Mouse (Mus musculus) hindbrain, embryonic 11.5 days (tissue): ENCODE results near the gene C2cd5. TPM values are rescaled to one million over a fixed set of nuclear protein-coding genes. Genes with fewer than 3 reads are reported as not detected.

Source experiments
- ATAC-seq: fragments of 200-750 bp; cut with Nextera tagmentation; 2 replicates; pipeline ENCODE4 v1.8.0; 2017; ENCODE audit warnings: mild to moderate bottlenecking, moderate TSS enrichment, moderate library complexity; ENCODE audit not compliant: low FRiP score
- DNase-seq: peaks from one replicate; pipeline ENCODE4 v3.0.0-alpha.2; 2015; ENCODE audit warnings: low spot score
- H3K27ac ChIP-seq: fragments of 300-500 bp; sonication (generic); 2 replicates; pipeline ENCODE4 v1.5.1; 2014; ENCODE audit warnings: mild to moderate bottlenecking, low read depth, low read length
- H3K27me3 ChIP-seq: fragments of 300-500 bp; sonication (generic); 2 replicates; pipeline ENCODE4 v1.6.1; 2014; ENCODE audit warnings: mild to moderate bottlenecking, low read length, moderate library complexity, mixed read lengths; ENCODE audit not compliant: control insufficient read depth, insufficient read depth
- H3K36me3 ChIP-seq: fragments of 300-500 bp; sonication (generic); 2 replicates; pipeline ENCODE4 v1.6.1; 2014; ENCODE audit warnings: mild to moderate bottlenecking, low read length, moderate library complexity, mixed read lengths; ENCODE audit not compliant: control insufficient read depth, insufficient read depth
- H3K4me1 ChIP-seq: fragments of 300-500 bp; sonication (generic); replicated peaks from 2 replicates; pipeline ENCODE4 v1.6.1; 2014; ENCODE audit warnings: low read length, mixed read lengths; ENCODE audit not compliant: control insufficient read depth, insufficient read depth
- H3K4me2 ChIP-seq: fragments of 300-500 bp; sonication (generic); replicated peaks from 2 replicates; pipeline ENCODE4 v1.6.1; 2014; ENCODE audit warnings: mild to moderate bottlenecking, low read depth, low read length
- H3K4me3 ChIP-seq: fragments of 300-500 bp; sonication (generic); 2 replicates; pipeline ENCODE4 v1.5.1; 2014; ENCODE audit warnings: low read depth, low read length
- H3K9ac ChIP-seq: fragments of 300-500 bp; sonication (generic); 2 replicates; pipeline ENCODE4 v1.6.1; 2014; ENCODE audit warnings: low read depth, low read length
- H3K9me3 ChIP-seq: fragments of 300-500 bp; sonication (generic); 2 replicates; pipeline ENCODE4 v1.6.1; 2016; ENCODE audit warnings: low read length; ENCODE audit not compliant: control insufficient read depth
- WGBS: fragments of 180-500 bp; shearing (Covaris S2); extraction: QIAGEN DNeasy Blood & Tissue Kit; methylation state at CpG from one replicate; pipeline ENCODE4 v1.1.7; 2014; 5-methylcytosine and 5-hydroxymethylcytosine counted together
- polyA plus RNA-seq: library from polyadenylated mRNA; unstranded; fragments of >200 nt; fragmentation: Nextera tagmentation; extraction: Ambion mirVana; gene quantifications from 2 replicates; pipeline ENCODE4 v1.2.1, GENCODE M21; 2014

C2cd5 gene
- polyA plus RNA-seq, 1 experiment from 2014 or later: 35.5 TPM

- H3K4me3 ChIP-seq: no peak overlapping the region
- ATAC-seq (no peak), DNase-seq (no peak)
- 83% methylated on average over 7 of the region's 7 CpGs for WGBS
- no peaks in the 10 kb centered on the region for H3K9me3 ChIP-seq
- H3K4me1 ChIP-seq: no peaks in the 10 kb centered on the region
- no peaks in the 10 kb centered on the region for H3K27me3 ChIP-seq
- H3K4me2 ChIP-seq: no peak overlapping the region
- H3K27ac ChIP-seq: no peak overlapping the region
- H3K36me3 ChIP-seq: no peaks in the 10 kb centered on the region
- no peak overlapping the region for H3K9ac ChIP-seq
Observed at GRCm38 (mm10) chr6:143110371-143110770, 10.4 kb upstream of the C2cd5 start.

GRCm38 (mm10) chr6:143109622-143110218 lies 9.8 kb upstream of the C2cd5 start:
- Histone ChIP-seq H3K27me3 (no peaks in the 10 kb centered on the region), H3K9ac (no peak overlapping the region), H3K4me3 (no peak overlapping the region), H3K9me3 (no peaks in the 10 kb centered on the region), H3K4me2 (no peak overlapping the region), H3K27ac (no peak overlapping the region), H3K36me3 (no peaks in the 10 kb centered on the region), H3K4me1 (no peaks in the 10 kb centered on the region)
- DNase-seq (no peak), ATAC-seq (no peak)
- WGBS: 74% methylated on average over 16 of the region's 16 CpGs

GRCm38 (mm10) chr6:143108031-143108430 lies 8.1 kb upstream of the C2cd5 start:
- Histone ChIP-seq H3K27me3 (no peaks in the 10 kb centered on the region), H3K9me3 (no peaks in the 10 kb centered on the region), H3K9ac (no peak overlapping the region), H3K36me3 (no peaks in the 10 kb centered on the region), H3K27ac (no peak overlapping the region), H3K4me2 (no peak overlapping the region), H3K4me3 (no peak overlapping the region), H3K4me1 (no peaks in the 10 kb centered on the region)
- no peak for DNase-seq
- WGBS: 79% methylated on average over 13 of the region's 13 CpGs
- ATAC-seq: no peak

GRCm38 (mm10) chr6:143107611-143108010 lies 7.7 kb upstream of the C2cd5 start:
- no peak overlapping the region for H3K4me3 ChIP-seq
- H3K36me3 ChIP-seq: no peaks in the 10 kb centered on the region
- no peaks in the 10 kb centered on the region for H3K9me3 ChIP-seq
- 96% methylated on average over 4 of the region's 4 CpGs for WGBS
- no peaks in the 10 kb centered on the region for H3K27me3 ChIP-seq
- H3K4me2 ChIP-seq: no peak overlapping the region
- no peak for DNase-seq
- H3K4me1 ChIP-seq: no peaks in the 10 kb centered on the region
- H3K27ac ChIP-seq: no peak overlapping the region
- no peak overlapping the region for H3K9ac ChIP-seq
- no peak for ATAC-seq

GRCm38 (mm10) chr6:143105766-143106165 lies 5.8 kb upstream of the C2cd5 start:
- Histone ChIP-seq H3K4me3 (no peak overlapping the region), H3K4me2 (no peak overlapping the region), H3K27ac (no peak overlapping the region), H3K36me3 (no peaks in the 10 kb centered on the region), H3K9ac (no peak overlapping the region), H3K9me3 (no peaks in the 10 kb centered on the region), H3K27me3 (no peaks in the 10 kb centered on the region), H3K4me1 (no peaks in the 10 kb centered on the region)
- ATAC-seq: no peak
- DNase-seq: no peak
- 82% methylated on average over 3 of the region's 3 CpGs for WGBS

GRCm38 (mm10) chr6:143103981-143104680 lies 4.2 kb upstream of the C2cd5 start:
- H3K27me3 ChIP-seq: no peaks in the 10 kb centered on the region
- H3K9me3 ChIP-seq: no peaks in the 10 kb centered on the region
- 67% methylated on average over 7 of the region's 7 CpGs for WGBS
- DNase-seq (peak; percentile 9), ATAC-seq (no peak)
- no peaks in the 10 kb centered on the region for H3K4me1 ChIP-seq
- H3K4me3 ChIP-seq: no peak overlapping the region
- H3K9ac ChIP-seq: no peak overlapping the region
- no peak overlapping the region for H3K4me2 ChIP-seq
- H3K36me3 ChIP-seq: no peaks in the 10 kb centered on the region
- H3K27ac ChIP-seq: no peak overlapping the region

- ATAC-seq (no peak), DNase-seq (no peak)
- Histone ChIP-seq H3K4me2 (peak overlapping the region; percentile 69), H3K27me3 (no peaks in the 10 kb centered on the region), H3K9me3 (no peaks in the 10 kb centered on the region), H3K4me1 (no peaks in the 10 kb centered on the region), H3K9ac (peak overlapping the region; percentile 46), H3K27ac (no peak overlapping the region), H3K36me3 (no peaks in the 10 kb centered on the region), H3K4me3 (peak overlapping the region; percentile 84)
- WGBS: 55% methylated on average over 8 of the region's 8 CpGs
Observed at GRCm38 (mm10) chr6:143100478-143101115, 656 bp upstream of the C2cd5 start.

GRCm38 (mm10) chr6:143099281-143099680 lies 660 bp downstream of the C2cd5 start:
- under 1% methylated on average over 32 of the region's 32 CpGs for WGBS
- ATAC-seq (peak; percentile 79), DNase-seq (peak; percentile 63)
- peak overlapping the region; percentile 91 for H3K9ac ChIP-seq
- no peaks in the 10 kb centered on the region for H3K27me3 ChIP-seq
- H3K27ac ChIP-seq: peak overlapping the region; percentile 92
- peak overlapping the region; percentile 69 for H3K4me2 ChIP-seq
- no peaks in the 10 kb centered on the region for H3K4me1 ChIP-seq
- H3K36me3 ChIP-seq: no peaks in the 10 kb centered on the region
- H3K9me3 ChIP-seq: no peaks in the 10 kb centered on the region
- peak overlapping the region; percentile 84 for H3K4me3 ChIP-seq

- no peak overlapping the region for H3K4me2 ChIP-seq
- no peak overlapping the region for H3K9ac ChIP-seq
- no peaks in the 10 kb centered on the region for H3K9me3 ChIP-seq
- 93% methylated on average over 11 of the region's 11 CpGs for WGBS
- ATAC-seq (no peak), DNase-seq (no peak)
- no peaks in the 10 kb centered on the region for H3K4me1 ChIP-seq
- no peaks in the 10 kb centered on the region for H3K27me3 ChIP-seq
- H3K4me3 ChIP-seq: no peak overlapping the region
- H3K36me3 ChIP-seq: peaks cover 3% of the 10 kb centered on the region; the same call in 1 of the 2 replicates
- no peak overlapping the region for H3K27ac ChIP-seq
Observed at GRCm38 (mm10) chr6:143095126-143095525, 4.8 kb downstream of the C2cd5 start.
